Mouse (Mus musculus) CH12.LX (cell line): Measurements from ENCODE around the gene Supt16.

Experiments
- CTCF ChIP-seq, 2 experiments: IDR thresholded peaks in 1 of 2; conservative IDR thresholded peaks in 1 of 2; 2 replicates each; pipeline ENCODE4 v1.5.1; 2011 to 2012; ENCODE audit warnings: low read depth in 2 of 2, low read length in 2 of 2, improper control_type of control experiment in 1 of 2, inconsistent platforms in 1 of 2, mild to moderate bottlenecking in 1 of 2, moderate library complexity in 1 of 2
- EP300 ChIP-seq: IDR thresholded peaks from 2 replicates; pipeline ENCODE4 v1.6.1; 2011; ENCODE audit warnings: low read length, improper control_type of control experiment
- MXI1 ChIP-seq: IDR thresholded peaks from 2 replicates; pipeline ENCODE4 v1.6.1; 2011; ENCODE audit warnings: mild to moderate bottlenecking, low read depth, low read length, improper control_type of control experiment
- POLR2A ChIP-seq: IDR thresholded peaks from 2 replicates; pipeline ENCODE4 v1.6.1; 2011; ENCODE audit warnings: low read depth, mild to moderate bottlenecking, improper control_type of control experiment, low read length
- SMC3 ChIP-seq: IDR thresholded peaks from 2 replicates; pipeline ENCODE4 v1.6.1; 2011; ENCODE audit warnings: low read depth, low read length, improper control_type of control experiment
- TCF12 ChIP-seq: IDR thresholded peaks from 2 replicates; pipeline ENCODE4 v1.6.1; 2014; ENCODE audit warnings: low read depth, mild to moderate bottlenecking, inconsistent platforms, low read length, improper control_type of control experiment
- UBTF ChIP-seq: IDR thresholded peaks from 2 replicates; pipeline ENCODE4 v1.6.1; 2012; ENCODE audit warnings: low read depth, mild to moderate bottlenecking, inconsistent platforms, low read length, improper control_type of control experiment, moderate library complexity
- USF2 ChIP-seq: conservative IDR thresholded peaks from 2 replicates; pipeline ENCODE4 v1.6.1; 2011; ENCODE audit warnings: low read depth, low read length, improper control_type of control experiment

DNA sequence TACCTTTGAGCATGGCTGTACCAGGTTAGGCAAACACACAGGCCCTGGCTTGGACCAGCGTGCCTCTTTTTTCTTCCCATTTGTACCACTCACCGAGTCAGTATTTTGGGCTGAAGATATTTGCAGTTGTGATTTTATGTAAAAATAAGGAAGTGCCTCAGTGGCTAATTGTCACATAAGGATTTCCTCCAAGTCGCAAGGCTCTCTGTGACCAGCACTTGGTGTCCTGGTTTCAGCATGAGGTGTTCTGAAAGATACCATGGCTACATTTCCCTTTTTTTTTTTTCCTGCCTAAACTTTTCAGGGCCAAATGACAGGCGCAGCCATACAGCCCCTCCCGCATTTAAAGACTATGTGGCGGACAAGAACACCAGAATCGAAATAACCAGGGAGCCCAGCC, 77.0 kb downstream of the Supt16 start:
- TF ChIP-seq CTCF (conservative IDR thresholded peaks at IDR 0.05 in 1 of 2, IDR thresholded peaks at IDR 0.05 in 1 of 2; ENCODE audit: low read depth in 2 of 2, low read length in 2 of 2) (no peak), EP300 (no peak), TCF12 (no peak), MXI1 (no peak), USF2 (no peak), POLR2A (no peak), SMC3 (no peak), UBTF (no peak)
